Mouse (Mus musculus) heart, postnatal 0 days (tissue): ENCODE measurements around the gene Myo9b.
"Not testable (repeated sequence)": the region's sequence is repeated elsewhere in the genome, so short reads cannot be mapped to it uniquely, and the experiment has no call there.

Experiments
- CTCF ChIP-seq: IDR thresholded peaks from 2 replicates; pipeline ENCODE4 v1.5.1; 2016; ENCODE audit warnings: antibody characterized with exemption, control low read depth, low read depth
- EP300 ChIP-seq: IDR thresholded peaks from 2 replicates; pipeline ENCODE4 v1.6.1; 2016; ENCODE audit warnings: antibody characterized with exemption, low read depth

DNA sequence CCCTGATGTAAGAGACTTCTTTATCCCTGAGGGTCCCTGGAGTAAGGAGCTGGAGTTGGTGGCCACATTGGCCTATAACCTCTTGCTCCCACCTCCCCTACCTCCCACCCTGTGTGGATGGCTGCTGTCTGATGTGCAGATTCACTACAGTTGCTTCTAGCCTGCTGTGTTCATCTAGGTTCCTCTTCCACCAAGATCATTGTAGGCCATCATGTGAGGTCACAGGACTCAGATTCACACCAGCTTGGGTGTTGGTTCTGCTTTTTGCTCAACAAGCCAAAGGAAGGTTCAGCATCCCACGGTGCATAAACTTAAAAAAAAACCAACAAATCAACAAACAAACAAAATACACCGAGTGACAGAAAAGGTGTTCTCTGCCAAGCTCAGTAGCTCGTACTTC is 21.4 kb downstream of the Myo9b start:
- not testable (repeated sequence) for TF ChIP-seq EP300, CTCF
